Mouse (Mus musculus): ENCODE data around the gene Ppm1j. TPM values are rescaled to one million over a fixed set of nuclear protein-coding genes. Genes with fewer than 3 reads are reported as not detected.
"Not testable (repeated sequence)": the region's sequence is repeated elsewhere in the genome, so short reads cannot be mapped to it uniquely, and the experiment has no call there.

Gene Ppm1j
- total RNA-seq (2014; rRNA removed) (0.36 and 0.58 TPM in 2 replicates), polyA plus RNA-seq (2015; fragmentation: Nextera tagmentation; extraction: Ambion mirVana) (0.99 and 1.9 TPM in 2 replicates)

GRCm38 (mm10) chr3:104780561-104781420 lies at the start of gene Ppm1j:
Ppm1j (plus strand) TSS chr3:104781056.
- 2% methylated on average over 52 of the region's 56 CpGs for WGBS
- Histone ChIP-seq H3K9ac (replicated peaks; ENCODE audit: low read length) (peak within 1 kb of the TSS; percentile 39), H3K4me1 (ENCODE audit: insufficient read depth, low read length) (peaks cover 5% of the 10 kb centered on the region; the same call in 1 of the 2 replicates), H3K36me3 (ENCODE audit: insufficient read depth, low read length) (no peaks in the 10 kb centered on the region), H3K4me3 (ENCODE audit: low read length) (peak within 1 kb of the TSS; percentile 38), H3K9me3 (ENCODE audit: low read length) (no peaks in the 10 kb centered on the region), H3K27ac (no peak within 1 kb of the TSS), H3K4me2 (ENCODE audit: low read depth, low read length) (peak within 1 kb of the TSS; percentile 73), H3K27me3 (ENCODE audit: insufficient read depth, low read length) (peaks cover 58% of the 10 kb centered on the region)
- no peak for TF ChIP-seq CTCF (IDR thresholded peaks at IDR 0.05; ENCODE audit: low read depth)
- ATAC-seq (peak; percentile 38; the same call in 1 of the 2 replicates), DNase-seq (ENCODE audit: low spot score) (no peak)

- H3K9me3 ChIP-seq (ENCODE audit: low read length) = no peaks in the 10 kb centered on the region
- H3K4me3 ChIP-seq (ENCODE audit: low read length) = no peak overlapping the region
- no peaks in the 10 kb centered on the region for H3K27me3 ChIP-seq (ENCODE audit: insufficient read depth, low read length)
- H3K4me1 ChIP-seq (ENCODE audit: insufficient read depth, low read length) = no peaks in the 10 kb centered on the region
- H3K36me3 ChIP-seq (ENCODE audit: insufficient read depth, low read length) = no peaks in the 10 kb centered on the region
- no peak for ATAC-seq
- H3K9ac ChIP-seq (replicated peaks; ENCODE audit: low read length) = no peak overlapping the region
- no peak for TF ChIP-seq CTCF (IDR thresholded peaks at IDR 0.05; ENCODE audit: low read depth)
- DNase-seq (ENCODE audit: low spot score) = no peak
- no peak overlapping the region for H3K27ac ChIP-seq
- WGBS = 63% methylated on average over 3 of the region's 3 CpGs
- no peak overlapping the region for H3K4me2 ChIP-seq (ENCODE audit: low read depth, low read length)
These were observed 47.9 kb upstream of the Ppm1j start for GRCm38 (mm10) chr3:104732907-104733306.

GRCm38 (mm10) chr3:104734654-104735053 lies 46.2 kb upstream of the Ppm1j start:
- DNase-seq (ENCODE audit: low spot score) (no peak), ATAC-seq (no peak)
- TF ChIP-seq CTCF (IDR thresholded peaks at IDR 0.05; ENCODE audit: low read depth) = no peak
- H3K9ac ChIP-seq (replicated peaks; ENCODE audit: low read length) = no peak overlapping the region
- H3K27me3 ChIP-seq (ENCODE audit: insufficient read depth, low read length) = no peaks in the 10 kb centered on the region
- no peak overlapping the region for H3K4me2 ChIP-seq (ENCODE audit: low read depth, low read length)
- H3K27ac ChIP-seq = no peak overlapping the region
- H3K36me3 ChIP-seq (ENCODE audit: insufficient read depth, low read length) = no peaks in the 10 kb centered on the region
- WGBS = 59% methylated on average over 7 of the region's 7 CpGs
- no peaks in the 10 kb centered on the region for H3K9me3 ChIP-seq (ENCODE audit: low read length)
- H3K4me1 ChIP-seq (ENCODE audit: insufficient read depth, low read length) = no peaks in the 10 kb centered on the region
- no peak overlapping the region for H3K4me3 ChIP-seq (ENCODE audit: low read length)

GRCm38 (mm10) chr3:104741954-104742353 lies 38.9 kb upstream of the Ppm1j start:
- no peak for TF ChIP-seq CTCF (IDR thresholded peaks at IDR 0.05; ENCODE audit: low read depth)
- H3K27ac ChIP-seq = no peak overlapping the region
- H3K9ac ChIP-seq (replicated peaks; ENCODE audit: low read length) = no peak overlapping the region
- 93% methylated on average over 3 of the region's 3 CpGs for whole genome bisulfite sequencing
- no peak overlapping the region for H3K4me3 ChIP-seq (ENCODE audit: low read length)
- no peaks in the 10 kb centered on the region for H3K9me3 ChIP-seq (ENCODE audit: low read length)
- ATAC-seq = no peak
- H3K4me2 ChIP-seq (ENCODE audit: low read depth, low read length) = no peak overlapping the region
- H3K4me1 ChIP-seq (ENCODE audit: insufficient read depth, low read length) = no peaks in the 10 kb centered on the region
- H3K27me3 ChIP-seq (ENCODE audit: insufficient read depth, low read length) = no peaks in the 10 kb centered on the region
- H3K36me3 ChIP-seq (ENCODE audit: insufficient read depth, low read length) = no peaks in the 10 kb centered on the region
- no peak for DNase-seq (ENCODE audit: low spot score)

GRCm38 (mm10) chr3:104743161-104743560 lies 37.7 kb upstream of the Ppm1j start:
- Histone ChIP-seq H3K9me3 (ENCODE audit: low read length) (no peaks in the 10 kb centered on the region), H3K4me2 (ENCODE audit: low read depth, low read length) (no peak overlapping the region), H3K4me1 (ENCODE audit: insufficient read depth, low read length) (no peaks in the 10 kb centered on the region), H3K27ac (no peak overlapping the region), H3K36me3 (ENCODE audit: insufficient read depth, low read length) (no peaks in the 10 kb centered on the region), H3K27me3 (ENCODE audit: insufficient read depth, low read length) (no peaks in the 10 kb centered on the region), H3K9ac (replicated peaks; ENCODE audit: low read length) (no peak overlapping the region), H3K4me3 (ENCODE audit: low read length) (no peak overlapping the region)
- TF ChIP-seq CTCF (IDR thresholded peaks at IDR 0.05; ENCODE audit: low read depth) = no peak
- 61% methylated on average over 1 of the region's 1 CpGs for WGBS
- ATAC-seq (no peak), DNase-seq (ENCODE audit: low spot score) (no peak)

- no peaks in the 10 kb centered on the region for H3K9me3 ChIP-seq (ENCODE audit: low read length)
These were observed 37.0 kb upstream of the Ppm1j start for GRCm38 (mm10) chr3:104743864-104744263.

GRCm38 (mm10) chr3:104752845-104753244 lies 28.0 kb upstream of the Ppm1j start:
- not testable (repeated sequence) for H3K27ac ChIP-seq; H3K36me3 ChIP-seq (ENCODE audit: insufficient read depth, low read length); H3K4me3 ChIP-seq (ENCODE audit: low read length); H3K4me2 ChIP-seq (ENCODE audit: low read depth, low read length); H3K4me1 ChIP-seq (ENCODE audit: insufficient read depth, low read length); H3K27me3 ChIP-seq (ENCODE audit: insufficient read depth, low read length); H3K9ac ChIP-seq (replicated peaks; ENCODE audit: low read length); H3K9me3 ChIP-seq (ENCODE audit: low read length); ATAC-seq
- 15% methylated on average over 22 of the region's 25 CpGs for WGBS
- peak; percentile 41 for TF ChIP-seq CTCF (IDR thresholded peaks at IDR 0.05; ENCODE audit: low read depth)
- DNase-seq (ENCODE audit: low spot score) = peak; percentile 30

More at GRCm38 (mm10) chr3:104743864-104744263, 37.0 kb upstream of the Ppm1j start:
- Histone ChIP-seq H3K27ac (no peak overlapping the region), H3K9ac (replicated peaks; ENCODE audit: low read length) (no peak overlapping the region), H3K4me2 (ENCODE audit: low read depth, low read length) (no peak overlapping the region), H3K36me3 (ENCODE audit: insufficient read depth, low read length) (no peaks in the 10 kb centered on the region), H3K27me3 (ENCODE audit: insufficient read depth, low read length) (no peaks in the 10 kb centered on the region), H3K4me3 (ENCODE audit: low read length) (no peak overlapping the region), H3K4me1 (ENCODE audit: insufficient read depth, low read length) (no peaks in the 10 kb centered on the region)
- DNase-seq (ENCODE audit: low spot score) (no peak), ATAC-seq (no peak)
- 85% methylated on average over 1 of the region's 1 CpGs for WGBS
- TF ChIP-seq CTCF (IDR thresholded peaks at IDR 0.05; ENCODE audit: low read depth) = no peak
